ENCODE assay signal across 21 mouse cellular contexts in the genomic region with DNA sequence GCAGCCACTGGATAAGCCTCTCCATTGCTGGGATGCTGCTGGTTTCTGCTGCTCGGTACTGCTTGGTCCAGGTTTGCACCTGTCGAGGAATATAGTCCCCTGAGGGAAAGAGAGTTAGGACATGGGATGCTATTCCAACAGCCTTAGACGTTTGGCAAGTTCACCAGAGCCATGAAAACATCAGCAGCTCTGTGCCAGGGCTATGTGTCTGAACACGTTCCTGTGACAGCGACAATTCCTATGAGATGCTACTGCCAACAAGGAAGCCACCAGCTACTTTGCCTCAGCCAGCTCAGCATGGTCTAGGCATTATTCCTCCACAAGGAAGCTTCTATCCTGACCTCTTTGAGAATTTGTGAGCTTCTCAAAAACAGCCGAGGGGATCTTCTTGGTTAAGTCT. TPM values are rescaled to one million over a fixed set of nuclear protein-coding genes. Genes with fewer than 3 reads are reported as not detected.
DNase-seq lines count a peak whose midpoint lies in the region; ATAC-seq lines count a peak whose summit lies in the region.
"Had no signal": no experiment of that assay in that cellular context is flagged by ENCODE, and none has a peak within 500 bp of the region (broad histone marks: within the 10 kb centered on the region; RNA-seq: fewer than 3 reads in every experiment).

No protein-coding gene starts in this region.

- H3K27ac ChIP-seq in embryonic facial prominence, embryonic 14.5 days (replicated peaks; ENCODE audit: low read depth, low read length) = no peak overlapping the region
- no peak overlapping the region for H3K27ac ChIP-seq in embryonic facial prominence, embryonic 10.5 days (replicated peaks)

- WGBS in embryonic facial prominence, embryonic 14.5 days = 79% methylated on average over 6 of the region's 6 CpGs
- 81% methylated on average over 6 of the region's 6 CpGs for WGBS in embryonic facial prominence, embryonic 10.5 days

- H3K4me1 ChIP-seq in embryonic facial prominence, embryonic 14.5 days (ENCODE audit: control insufficient read depth, insufficient read depth, low read length) = no peaks in the 10 kb centered on the region
- H3K4me1 ChIP-seq in embryonic facial prominence, embryonic 10.5 days = peaks cover 6% of the 10 kb centered on the region

- no peak overlapping the region for H3K4me2 ChIP-seq in embryonic facial prominence, embryonic 14.5 days (ENCODE audit: low read depth, low read length)

- no peaks in the 10 kb centered on the region for H3K36me3 ChIP-seq in embryonic facial prominence, embryonic 14.5 days (ENCODE audit: control insufficient read depth, insufficient read depth, low read length)
- no peaks in the 10 kb centered on the region for H3K36me3 ChIP-seq in embryonic facial prominence, embryonic 10.5 days (replicated peaks)

- peak; percentile 35 for DNase-seq in embryonic facial prominence, embryonic 14.5 days (ENCODE audit: low spot score)
- no peak for DNase-seq in embryonic facial prominence, embryonic 10.5 days (ENCODE audit: low spot score)
- peak; percentile 87 for DNase-seq in fat pad, adult 2 months (ENCODE audit: extremely low read depth, low read depth, low spot score)
- peak; percentile 83 for DNase-seq in gonadal fat pad, adult 2 months (ENCODE audit: low read depth)
- DNase-seq in thymus, postnatal 4 days = no peak
- DNase-seq in heart, postnatal 25 days (ENCODE audit: low spot score) = no peak
- DNase-seq: adrenal gland, adult 2 months; adrenal gland, adult 8-10 months; adrenal gland, postnatal 10 days; adrenal gland, postnatal 14 days; adrenal gland, postnatal 25 days; adrenal gland, postnatal 36 days; B cell, adult 2 months; cerebellum, adult 11 months; cerebellum, adult 11-12 months; cerebellum, adult 18-20 months had no signal

- H3K27me3 ChIP-seq in embryonic facial prominence, embryonic 14.5 days (replicated peaks; ENCODE audit: control insufficient read depth, insufficient read depth, low read length) = no peaks in the 10 kb centered on the region
- no peaks in the 10 kb centered on the region for H3K27me3 ChIP-seq in embryonic facial prominence, embryonic 10.5 days (replicated peaks; ENCODE audit: low read depth, poor library complexity, severe bottlenecking)
- H3K27me3 ChIP-seq: CH12.LX, Patski had no signal

- intact Hi-C loops in heart, postnatal 25 days (cut with DNase I) = no loop called here

- no peak for ATAC-seq in embryonic facial prominence, embryonic 14.5 days (ENCODE audit: low read depth)
- ATAC-seq: activated CD4-positive, CD25-positive, alpha-beta regulatory T cell, adult 4 months; CD4-positive, CD25-positive, alpha-beta regulatory T cell, adult 4 months; Patski had no signal

- H3K9me3 ChIP-seq in embryonic facial prominence, embryonic 14.5 days (ENCODE audit: control insufficient read depth, low read length) = no peaks in the 10 kb centered on the region
- H3K9me3 ChIP-seq in embryonic facial prominence, embryonic 10.5 days = no peaks in the 10 kb centered on the region
- H3K9me3 ChIP-seq: G1E had no signal

- H3K4me3 ChIP-seq in embryonic facial prominence, embryonic 14.5 days (ENCODE audit: low read depth, low read length) = no peak overlapping the region
- H3K4me3 ChIP-seq in embryonic facial prominence, embryonic 10.5 days = no peak overlapping the region

- H3K9ac ChIP-seq in embryonic facial prominence, embryonic 14.5 days (ENCODE audit: low read depth, low read length) = no peak overlapping the region

RNA-seq across cellular contexts. Expression of a gene that starts 18.6 kb away (rescaled TPM):
- polyA plus RNA-seq in embryonic facial prominence, embryonic 14.5 days (2014; fragmentation: Nextera tagmentation; extraction: Ambion mirVana) = 2.0 and 2.7 TPM in 2 replicates
- polyA plus RNA-seq in embryonic facial prominence, embryonic 10.5 days (2016; fragmentation: Nextera tagmentation; extraction: Ambion mirVana) = 1.7 and 2.6 TPM in 2 replicates
- polyA plus RNA-seq in gonadal fat pad, adult 2 months (2012; rRNA removed) = 17.4 and 21.3 TPM in 2 replicates
- total RNA-seq in heart, postnatal 25 days (2021) = 10 to 100 TPM; 54.1 to 60.7 TPM

RNA-seq across cellular contexts. Expression of a gene that starts 23.0 kb away (rescaled TPM):
- 1.6 and 2.1 TPM in 2 replicates for polyA plus RNA-seq in embryonic facial prominence, embryonic 14.5 days (2014; fragmentation: Nextera tagmentation; extraction: Ambion mirVana)
- 2.6 and 3.2 TPM in 2 replicates for polyA plus RNA-seq in embryonic facial prominence, embryonic 10.5 days (2016; fragmentation: Nextera tagmentation; extraction: Ambion mirVana)
- 11.7 and 13.4 TPM in 2 replicates for polyA plus RNA-seq in gonadal fat pad, adult 2 months (2012; rRNA removed)
- 10 to 100 TPM; 18.6 to 21.7 TPM for total RNA-seq in heart, postnatal 25 days (2021)

RNA-seq across cellular contexts. Expression of a gene that starts 23.1 kb away (rescaled TPM):
- 39.9 and 45.8 TPM in 2 replicates for polyA plus RNA-seq in embryonic facial prominence, embryonic 14.5 days (2014; fragmentation: Nextera tagmentation; extraction: Ambion mirVana)
- polyA plus RNA-seq in embryonic facial prominence, embryonic 10.5 days (2016; fragmentation: Nextera tagmentation; extraction: Ambion mirVana) = 41.9 and 44.5 TPM in 2 replicates
- polyA plus RNA-seq in gonadal fat pad, adult 2 months (2012; rRNA removed) = 29.9 and 35.8 TPM in 2 replicates
- 10 to 100 TPM; 26.7 to 27.0 TPM for total RNA-seq in heart, postnatal 25 days (2021)

RNA-seq across cellular contexts. Expression of a gene that starts 43.7 kb away (rescaled TPM):
- 87.8 and 93.0 TPM in 2 replicates for polyA plus RNA-seq in embryonic facial prominence, embryonic 14.5 days (2014; fragmentation: Nextera tagmentation; extraction: Ambion mirVana)
- 145 and 157 TPM in 2 replicates for polyA plus RNA-seq in embryonic facial prominence, embryonic 10.5 days (2016; fragmentation: Nextera tagmentation; extraction: Ambion mirVana)
- polyA plus RNA-seq in gonadal fat pad, adult 2 months (2012; rRNA removed) = 790 and 869 TPM in 2 replicates
- total RNA-seq in heart, postnatal 25 days (2021) = 100 to 1,000 TPM; 247 TPM

Comparison
In these comparisons a context has a peak if more than half of its experiments do, and no peak if none do; other contexts are left out.
1. DNase-seq: peak in embryonic facial prominence, embryonic 14.5 days (single experiment), fat pad, adult 2 months (single experiment) and gonadal fat pad, adult 2 months (single experiment); none in embryonic facial prominence, embryonic 10.5 days (single experiment), thymus, postnatal 4 days (single experiment) and heart, postnatal 25 days (single experiment).